Mouse (Mus musculus) stomach, embryonic 15.5 days (tissue): ENCODE data around the gene Amh. TPM values are rescaled to one million over a fixed set of nuclear protein-coding genes. Genes with fewer than 3 reads are reported as not detected.
"Not testable (repeated sequence)": the region's sequence is repeated elsewhere in the genome, so short reads cannot be mapped to it uniquely, and the experiment has no call there.

Experiments used
- ATAC-seq: fragments of 200-750 bp; cut with Nextera tagmentation; 2 replicates; pipeline ENCODE4 v1.8.0; 2017; ENCODE audit warnings: low read depth, moderate number of reproducible peaks, moderate TSS enrichment; ENCODE audit not compliant: insufficient read depth, low FRiP score
- H3K27ac ChIP-seq: fragments of 300-500 bp; sonication (generic); 2 replicates; pipeline ENCODE4 v1.5.1; 2015; ENCODE audit warnings: mild to moderate bottlenecking, inconsistent platforms
- H3K27me3 ChIP-seq: fragments of 300-500 bp; sonication (generic); replicated peaks from 2 replicates; pipeline ENCODE4 v1.6.1; 2015; ENCODE audit warnings: inconsistent platforms
- H3K36me3 ChIP-seq: fragments of 300-500 bp; sonication (generic); 2 replicates; pipeline ENCODE4 v1.6.1; 2015; ENCODE audit warnings: inconsistent platforms
- H3K4me1 ChIP-seq: fragments of 300-500 bp; sonication (generic); 2 replicates; pipeline ENCODE4 v1.6.1; 2015; ENCODE audit warnings: inconsistent platforms
- H3K4me2 ChIP-seq: fragments of 300-500 bp; sonication (generic); 2 replicates; pipeline ENCODE4 v1.6.1; 2015; ENCODE audit warnings: mild to moderate bottlenecking, inconsistent platforms
- H3K4me3 ChIP-seq: fragments of 300-500 bp; sonication (generic); replicated peaks from 2 replicates; pipeline ENCODE4 v1.5.1; 2015; ENCODE audit warnings: inconsistent platforms
- H3K9ac ChIP-seq: fragments of 300-500 bp; sonication (generic); 2 replicates; pipeline ENCODE4 v1.6.1; 2015; ENCODE audit warnings: inconsistent platforms
- H3K9me3 ChIP-seq: fragments of 300-500 bp; sonication (generic); 2 replicates; pipeline ENCODE4 v1.6.1; 2016; ENCODE audit warnings: inconsistent platforms
- WGBS: fragments of 180-500 bp; shearing (Covaris S2); methylation state at CpG from one replicate; pipeline ENCODE4 v1.1.7; 2015; 5-methylcytosine and 5-hydroxymethylcytosine counted together
- polyA plus RNA-seq: library from polyadenylated mRNA; unstranded; fragments of >200 nt; fragmentation: Nextera tagmentation; extraction: Ambion mirVana; gene quantifications from 2 replicates; pipeline ENCODE4 v1.2.1, GENCODE M21; 2015

The Amh gene
- polyA plus RNA-seq, 1 experiment from 2014 or later = not detected

- no peak for ATAC-seq
- Histone ChIP-seq H3K27ac (no peak overlapping the region; the same call in 1 of the 2 replicates), H3K4me2 (no peak overlapping the region), H3K9me3 (no peaks in the 10 kb centered on the region), H3K4me3 (no peak overlapping the region), H3K36me3 (no peaks in the 10 kb centered on the region), H3K27me3 (no peaks in the 10 kb centered on the region), H3K4me1 (peaks cover 12% of the 10 kb centered on the region), H3K9ac (no peak overlapping the region)
- WGBS = 53% methylated on average over 8 of the region's 8 CpGs
Measured at GRCm38 (mm10) chr10:80823847-80824643, 19.0 kb downstream of the Amh start.

DNA sequence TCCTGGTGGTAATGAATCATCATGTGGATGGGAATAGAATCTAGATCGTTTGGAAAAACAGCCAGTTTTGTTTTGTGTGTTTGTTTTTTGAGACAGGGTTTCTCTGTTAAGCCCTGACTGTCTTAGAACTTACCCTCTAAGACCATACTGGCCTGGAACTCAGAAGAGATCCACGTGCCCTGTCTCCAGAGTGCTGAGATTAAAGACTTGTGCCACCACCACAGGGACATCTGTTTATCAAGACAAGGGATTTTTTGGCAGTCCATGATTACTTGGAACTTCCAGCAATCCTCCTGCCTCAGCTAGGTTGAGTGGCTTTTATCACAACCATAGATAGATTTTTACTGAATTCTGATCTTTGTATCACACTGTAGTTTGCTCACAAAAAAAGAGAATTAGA is 19.8 kb downstream of the Amh start:
- peaks cover 19% of the 10 kb centered on the region for H3K4me1 ChIP-seq
- no peaks in the 10 kb centered on the region for H3K9me3 ChIP-seq
- WGBS = 73% methylated on average over 2 of the region's 2 CpGs

GRCm38 (mm10) chr10:80826151-80827062 is 21.4 kb downstream of the Amh start, which contains the start of gene Oaz1:
Gene Oaz1 (plus strand): TSS chr10:80826656.
- peak within 1 kb of the TSS; percentile 74 for H3K4me3 ChIP-seq
- under 1% methylated on average over 81 of the region's 82 CpGs for WGBS

More for the DNA sequence above, 19.8 kb downstream of the Amh start:
- H3K27me3 ChIP-seq = no peaks in the 10 kb centered on the region
- no peak overlapping the region for H3K4me3 ChIP-seq
- peaks cover 8% of the 10 kb centered on the region for H3K36me3 ChIP-seq
- no peak for ATAC-seq
- no peak overlapping the region for H3K4me2 ChIP-seq
- no peak overlapping the region for H3K27ac ChIP-seq
- H3K9ac ChIP-seq = no peak overlapping the region

GRCm38 (mm10) chr10:80827063-80827869 is 22.2 kb downstream of the Amh start:
- Histone ChIP-seq H3K4me2 (peak overlapping the region; percentile 94), H3K9ac (peak overlapping the region; percentile 96), H3K27me3 (no peaks in the 10 kb centered on the region), H3K9me3 (no peaks in the 10 kb centered on the region), H3K4me1 (peaks cover 34% of the 10 kb centered on the region), H3K27ac (peak overlapping the region; percentile 93; the same call in 1 of the 2 replicates), H3K36me3 (peaks cover 15% of the 10 kb centered on the region), H3K4me3 (peak overlapping the region; percentile 74)
- 5% methylated on average over 29 of the region's 29 CpGs for WGBS
- ATAC-seq = no peak

More at GRCm38 (mm10) chr10:80826151-80827062, 21.4 kb downstream of the Amh start, which contains the start of gene Oaz1:
- Histone ChIP-seq H3K4me1 (peaks cover 34% of the 10 kb centered on the region), H3K4me2 (peak within 1 kb of the TSS; percentile 94), H3K9me3 (no peaks in the 10 kb centered on the region), H3K27ac (peak within 1 kb of the TSS; percentile 93), H3K36me3 (peaks cover 15% of the 10 kb centered on the region), H3K27me3 (no peaks in the 10 kb centered on the region), H3K9ac (peak within 1 kb of the TSS; percentile 96)
- peak; percentile 97 for ATAC-seq

DNA sequence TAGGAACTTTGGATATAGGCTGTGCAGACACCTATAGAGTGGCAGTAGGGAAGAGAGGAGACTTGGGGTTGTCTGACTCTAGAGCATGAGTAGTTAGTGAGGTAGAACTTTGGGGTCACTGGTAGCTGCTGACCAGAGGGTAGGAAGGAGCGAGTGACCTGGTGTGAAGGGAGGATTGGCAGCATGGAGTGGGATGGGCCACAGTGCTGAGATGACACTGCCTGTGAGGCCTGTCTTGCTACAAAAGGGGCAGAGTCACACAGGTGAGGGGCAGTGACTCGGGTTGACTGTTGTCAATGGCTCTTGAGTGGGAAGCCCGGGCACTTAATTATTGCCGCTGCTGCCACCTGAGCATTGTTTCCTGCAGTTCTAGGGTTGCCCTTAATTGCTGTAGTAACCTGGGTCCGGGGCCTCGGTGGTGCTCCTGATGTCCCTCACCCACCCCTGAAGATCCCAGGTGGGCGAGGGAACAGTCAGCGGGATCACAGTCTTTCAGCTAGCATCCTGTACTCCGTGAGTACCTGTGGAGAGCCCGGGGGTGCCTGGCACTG is 22.9 kb downstream of the Amh start:
- H3K4me3 ChIP-seq = peak overlapping the region; percentile 74
- H3K4me2 ChIP-seq = peak overlapping the region; percentile 94
- peaks cover 15% of the 10 kb centered on the region for H3K36me3 ChIP-seq
- WGBS = 74% methylated on average over 10 of the region's 10 CpGs
- H3K27me3 ChIP-seq = no peaks in the 10 kb centered on the region
- ATAC-seq = no peak
- H3K27ac ChIP-seq = no peak overlapping the region
- peak overlapping the region; percentile 96; the same call in 1 of the 2 replicates for H3K9ac ChIP-seq
- no peaks in the 10 kb centered on the region for H3K9me3 ChIP-seq
- H3K4me1 ChIP-seq = peaks cover 37% of the 10 kb centered on the region

GRCm38 (mm10) chr10:80828587-80828986 is 23.5 kb downstream of the Amh start:
- ATAC-seq, H3K9me3 ChIP-seq, H3K27me3 ChIP-seq, H3K27ac ChIP-seq, H3K9ac ChIP-seq, H3K4me3 ChIP-seq: not testable (repeated sequence)
- 82% methylated on average over 9 of the region's 9 CpGs for WGBS
- H3K4me1 ChIP-seq = peaks cover 37% of the 10 kb centered on the region
- peak overlapping the region; percentile 94 for H3K4me2 ChIP-seq
- peaks cover 15% of the 10 kb centered on the region for H3K36me3 ChIP-seq

DNA sequence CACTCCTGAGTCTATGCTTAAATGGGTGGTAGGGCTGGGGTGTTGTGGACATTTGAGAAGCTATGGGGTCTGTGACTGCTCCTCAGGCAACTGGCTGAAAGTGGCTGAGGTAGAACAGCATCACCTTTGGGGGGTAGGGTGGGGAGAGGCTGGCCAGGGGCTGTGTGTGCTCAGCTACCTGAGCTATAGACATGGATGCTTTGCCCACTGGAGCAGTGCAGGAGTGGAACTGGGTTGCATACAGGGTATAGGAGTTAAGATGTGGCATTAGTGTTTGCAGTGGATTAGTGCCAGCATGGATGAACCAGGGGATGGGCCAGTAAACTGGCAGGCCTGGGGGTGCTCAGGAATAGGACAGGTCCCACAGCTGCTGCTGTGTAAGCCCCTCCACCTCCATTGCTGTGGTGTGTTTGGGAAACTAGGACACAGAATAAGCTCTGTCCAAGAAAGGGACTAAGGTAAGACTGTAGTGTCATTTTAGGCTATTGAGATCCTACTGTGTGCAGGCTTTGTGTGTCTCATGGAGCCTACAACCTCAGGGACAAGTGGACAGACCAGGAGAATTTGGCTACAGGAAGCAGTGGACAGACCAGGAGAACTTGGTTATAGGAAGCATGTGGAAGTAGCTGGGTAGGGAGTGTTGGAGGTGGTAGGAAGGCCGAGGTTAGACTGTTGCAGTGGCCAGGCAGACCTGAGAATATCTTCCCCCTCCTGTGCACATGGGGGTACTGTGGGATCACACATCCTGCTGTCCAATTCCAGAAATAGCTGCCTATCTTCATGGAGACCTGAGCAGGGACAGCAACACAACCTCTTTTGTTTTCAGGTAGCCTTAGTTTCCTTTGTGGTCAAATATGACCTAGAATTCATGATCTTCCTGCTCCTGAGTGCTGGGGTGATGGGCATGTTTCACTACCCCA is 24.6 kb downstream of the Amh start:
- H3K27me3 ChIP-seq = peaks cover 13% of the 10 kb centered on the region
- WGBS = 48% methylated on average over 1 of the region's 1 CpGs
- no peak overlapping the region for H3K27ac ChIP-seq
- H3K4me2 ChIP-seq = no peak overlapping the region
- H3K9ac ChIP-seq = no peak overlapping the region
- H3K36me3 ChIP-seq = peaks cover 15% of the 10 kb centered on the region
- peaks cover 39% of the 10 kb centered on the region for H3K4me1 ChIP-seq
- H3K4me3 ChIP-seq = no peak overlapping the region
- ATAC-seq = no peak
- no peaks in the 10 kb centered on the region for H3K9me3 ChIP-seq

DNA sequence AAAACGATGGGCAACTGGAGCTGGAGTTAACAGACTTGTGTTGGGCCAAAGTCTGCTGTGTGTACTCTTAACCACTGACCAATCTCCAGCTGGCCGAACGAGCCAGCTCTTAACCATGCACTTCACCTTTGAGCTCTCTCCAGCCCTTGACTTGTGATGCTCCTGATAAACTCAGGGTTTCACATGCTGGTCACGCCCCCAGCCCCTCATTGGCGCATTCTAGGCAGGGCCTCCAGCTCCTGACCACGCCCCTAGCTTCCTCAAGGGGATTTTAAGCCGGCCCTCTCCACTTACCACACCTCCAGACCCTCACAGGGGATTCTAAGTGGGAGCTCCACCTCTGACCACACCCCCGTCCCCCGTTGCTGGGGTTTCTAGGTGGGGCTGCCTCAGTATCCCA is 26.1 kb downstream of the Amh start:
- H3K36me3 ChIP-seq = peaks cover 15% of the 10 kb centered on the region
- H3K9ac ChIP-seq = no peak overlapping the region
- H3K27me3 ChIP-seq = peaks cover 28% of the 10 kb centered on the region
- 3% methylated on average over 9 of the region's 9 CpGs for WGBS
- H3K4me2 ChIP-seq = no peak overlapping the region
- H3K4me1 ChIP-seq = peaks cover 39% of the 10 kb centered on the region
- H3K4me3 ChIP-seq = no peak overlapping the region
- no peak for ATAC-seq
- H3K9me3 ChIP-seq = no peaks in the 10 kb centered on the region
- no peak overlapping the region for H3K27ac ChIP-seq

GRCm38 (mm10) chr10:80832818-80833217 is 27.8 kb downstream of the Amh start:
- Histone ChIP-seq H3K27me3 (peaks cover 42% of the 10 kb centered on the region), H3K27ac (no peak overlapping the region), H3K9me3 (no peaks in the 10 kb centered on the region), H3K4me2 (no peak overlapping the region), H3K36me3 (peaks cover 15% of the 10 kb centered on the region), H3K4me3 (no peak overlapping the region), H3K4me1 (peaks cover 35% of the 10 kb centered on the region), H3K9ac (no peak overlapping the region)
- WGBS = 65% methylated on average over 7 of the region's 7 CpGs
- no peak for ATAC-seq

DNA sequence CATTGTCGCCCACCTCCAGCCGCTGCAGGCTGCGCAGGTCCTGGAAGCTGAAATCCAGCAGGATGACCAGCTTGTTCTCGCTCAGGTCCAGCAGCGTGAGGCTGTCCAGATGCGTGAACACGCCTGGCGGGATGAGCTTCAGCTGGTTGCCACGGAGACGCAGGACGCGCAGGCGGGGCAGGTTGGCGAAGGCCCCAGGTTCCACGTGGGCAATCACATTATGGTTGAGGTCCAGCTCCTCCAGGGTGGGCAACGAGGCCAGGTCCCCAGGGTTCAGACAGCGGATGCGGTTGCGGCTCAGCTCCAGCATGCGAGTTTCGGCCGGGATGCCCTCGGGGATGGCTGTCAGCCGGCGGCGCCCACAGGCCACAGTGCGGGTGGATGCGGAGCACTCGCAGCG is 30.6 kb downstream of the Amh start:
- Histone ChIP-seq H3K9me3 (no peaks in the 10 kb centered on the region), H3K4me2 (no peak overlapping the region), H3K4me3 (no peak overlapping the region), H3K36me3 (peaks cover 2% of the 10 kb centered on the region; the same call in 1 of the 2 replicates), H3K27ac (no peak overlapping the region), H3K4me1 (peaks cover 13% of the 10 kb centered on the region), H3K27me3 (peaks cover 42% of the 10 kb centered on the region), H3K9ac (no peak overlapping the region)
- ATAC-seq = no peak
- WGBS = 56% methylated on average over 30 of the region's 30 CpGs
